Mouse (Mus musculus): ENCODE measurements around the gene Cit. TPM values are rescaled to one million over a fixed set of nuclear protein-coding genes. Genes with fewer than 3 reads are reported as not detected.
"Not testable (repeated sequence)": the region's sequence is repeated elsewhere in the genome, so short reads cannot be mapped to it uniquely, and the experiment has no call there.

The Cit gene
- total RNA-seq (2021) (1 to 10 TPM; 3.9 to 5.2 TPM), polyA plus RNA-seq (2012; rRNA removed) (4.0 and 8.7 TPM in 2 replicates)
- long read RNA-seq, partial matches to known transcripts, result 0 of 1 reads
- long read RNA-seq, other reads (novel, unspliced or antisense), result 1 of 1 reads

GRCm38 (mm10) chr5:115844766-115845634 lies at the start of gene Cit:
Gene Cit, plus strand, starts transcription at chr5:115845278.
- peak; percentile 87 for DNase-seq

GRCm38 (mm10) chr5:115799016-115799894 lies 45.8 kb upstream of the Cit start:
- DNase-seq, result peak; percentile 51

- no peak for DNase-seq
These were observed 45.2 kb upstream of the Cit start for GRCm38 (mm10) chr5:115799895-115800232.

GRCm38 (mm10) chr5:115812262-115812661 lies 32.8 kb upstream of the Cit start:
- DNase-seq, result no peak

- no peak for DNase-seq
These were observed 28.1 kb upstream of the Cit start for GRCm38 (mm10) chr5:115817022-115817421.

GRCm38 (mm10) chr5:115817655-115818054 lies 27.4 kb upstream of the Cit start:
- DNase-seq, result not testable (repeated sequence)

GRCm38 (mm10) chr5:115819966-115820365 lies 25.1 kb upstream of the Cit start:
- DNase-seq, result no peak

GRCm38 (mm10) chr5:115821200-115821599 lies 23.9 kb upstream of the Cit start:
- no peak for DNase-seq

GRCm38 (mm10) chr5:115821910-115822309 lies 23.2 kb upstream of the Cit start:
- no peak for DNase-seq

GRCm38 (mm10) chr5:115832754-115833153 lies 12.3 kb upstream of the Cit start:
- DNase-seq, result no peak

GRCm38 (mm10) chr5:115833806-115834205 lies 11.3 kb upstream of the Cit start:
- DNase-seq, result not testable (repeated sequence)

- DNase-seq, result no peak
These were observed 9.8 kb upstream of the Cit start for GRCm38 (mm10) chr5:115835291-115835690.

GRCm38 (mm10) chr5:115838059-115838458 lies 7.0 kb upstream of the Cit start:
- DNase-seq, result peak; percentile 22

- DNase-seq, result no peak
These were observed 4.6 kb upstream of the Cit start for GRCm38 (mm10) chr5:115840453-115840852.

GRCm38 (mm10) chr5:115840946-115841775 lies 3.9 kb upstream of the Cit start:
- no peak for DNase-seq

- DNase-seq, result no peak
These were observed 711 bp upstream of the Cit start for GRCm38 (mm10) chr5:115844368-115844765.

- DNase-seq, result no peak
These were observed 627 bp downstream of the Cit start for GRCm38 (mm10) chr5:115845635-115846174.

- no peak for DNase-seq
These were observed 2.1 kb downstream of the Cit start for GRCm38 (mm10) chr5:115847166-115847565.

- no peak for DNase-seq
These were observed 3.4 kb downstream of the Cit start for GRCm38 (mm10) chr5:115848463-115848862.

GRCm38 (mm10) chr5:115849263-115849829 lies 4.3 kb downstream of the Cit start:
- DNase-seq, result no peak
